Mouse (Mus musculus) cerebellum, adult 2 months (tissue): ENCODE measurements around the gene Mrpl49.

Source experiments
- CTCF ChIP-seq: fragments of 200-500 bp; IDR thresholded peaks from 2 replicates; pipeline ENCODE4 v1.5.1; 2011; ENCODE audit warnings: low read depth, mild to moderate bottlenecking, control low read depth, low read length, moderate library complexity, borderline replicate concordance; ENCODE audit not compliant: insufficient read depth
- POLR2A ChIP-seq: fragments of 200-500 bp; IDR thresholded peaks from 2 replicates; pipeline ENCODE4 v1.6.1; 2011; ENCODE audit warnings: low read length, control low read depth, borderline replicate concordance; ENCODE audit not compliant: insufficient read depth

- TF ChIP-seq CTCF, result no peak
- no peak for TF ChIP-seq POLR2A
These were observed 11.4 kb upstream of the Mrpl49 start for GRCm38 (mm10) chr19:6068951-6069350.
